Mouse (Mus musculus) cerebellum, adult 2 months (tissue): Measurements from ENCODE around the gene B3galt1. TPM values are rescaled to one million over a fixed set of nuclear protein-coding genes. Genes with fewer than 3 reads are reported as not detected.

ENCODE experiments used
- DNase-seq, 2 experiments: peaks; one replicate each; pipeline ENCODE4 v3.0.0; 2021
- H3K27ac ChIP-seq: fragments of 200-500 bp; 2 replicates; pipeline ENCODE4 v1.5.1; 2012; ENCODE audit warnings: low read length, control low read depth, inconsistent platforms; ENCODE audit not compliant: insufficient read depth
- H3K27me3 ChIP-seq: fragments of 200-500 bp; 2 replicates; pipeline ENCODE4 v1.6.1; 2012; ENCODE audit warnings: inconsistent platforms, mild to moderate bottlenecking, low read length, moderate library complexity; ENCODE audit not compliant: control insufficient read depth, insufficient read depth
- H3K4me1 ChIP-seq: fragments of 200-500 bp; 2 replicates; pipeline ENCODE4 v1.6.1; 2011; ENCODE audit warnings: low read length; ENCODE audit not compliant: control insufficient read depth, insufficient read depth
- H3K4me3 ChIP-seq: fragments of 200-500 bp; replicated peaks from 2 replicates; pipeline ENCODE3; 2011; ENCODE audit warnings: mild to moderate bottlenecking, low read depth, low read length, control low read depth; ENCODE audit not compliant: insufficient read depth
- CTCF ChIP-seq: fragments of 200-500 bp; IDR thresholded peaks from 2 replicates; pipeline ENCODE4 v1.5.1; 2011; ENCODE audit warnings: low read depth, mild to moderate bottlenecking, control low read depth, low read length, moderate library complexity, borderline replicate concordance; ENCODE audit not compliant: insufficient read depth
- POLR2A ChIP-seq: fragments of 200-500 bp; IDR thresholded peaks from 2 replicates; pipeline ENCODE4 v1.6.1; 2011; ENCODE audit warnings: low read length, control low read depth, borderline replicate concordance; ENCODE audit not compliant: insufficient read depth
- WGBS: fragments of 180-500 bp; shearing (Covaris S2); methylation state at CpG from one replicate; pipeline ENCODE4 v1.1.7; 2018; 5-methylcytosine and 5-hydroxymethylcytosine counted together
- polyA plus RNA-seq: library from polyadenylated mRNA; depleted of rRNA; stranded (reverse); fragments of >200 nt; gene quantifications from 2 replicates; pipeline ENCODE4 v1.2.3, GENCODE M21; 2012; rRNA removed

The B3galt1 gene
- 16.3 and 18.9 TPM in 2 replicates for polyA plus RNA-seq

DNA sequence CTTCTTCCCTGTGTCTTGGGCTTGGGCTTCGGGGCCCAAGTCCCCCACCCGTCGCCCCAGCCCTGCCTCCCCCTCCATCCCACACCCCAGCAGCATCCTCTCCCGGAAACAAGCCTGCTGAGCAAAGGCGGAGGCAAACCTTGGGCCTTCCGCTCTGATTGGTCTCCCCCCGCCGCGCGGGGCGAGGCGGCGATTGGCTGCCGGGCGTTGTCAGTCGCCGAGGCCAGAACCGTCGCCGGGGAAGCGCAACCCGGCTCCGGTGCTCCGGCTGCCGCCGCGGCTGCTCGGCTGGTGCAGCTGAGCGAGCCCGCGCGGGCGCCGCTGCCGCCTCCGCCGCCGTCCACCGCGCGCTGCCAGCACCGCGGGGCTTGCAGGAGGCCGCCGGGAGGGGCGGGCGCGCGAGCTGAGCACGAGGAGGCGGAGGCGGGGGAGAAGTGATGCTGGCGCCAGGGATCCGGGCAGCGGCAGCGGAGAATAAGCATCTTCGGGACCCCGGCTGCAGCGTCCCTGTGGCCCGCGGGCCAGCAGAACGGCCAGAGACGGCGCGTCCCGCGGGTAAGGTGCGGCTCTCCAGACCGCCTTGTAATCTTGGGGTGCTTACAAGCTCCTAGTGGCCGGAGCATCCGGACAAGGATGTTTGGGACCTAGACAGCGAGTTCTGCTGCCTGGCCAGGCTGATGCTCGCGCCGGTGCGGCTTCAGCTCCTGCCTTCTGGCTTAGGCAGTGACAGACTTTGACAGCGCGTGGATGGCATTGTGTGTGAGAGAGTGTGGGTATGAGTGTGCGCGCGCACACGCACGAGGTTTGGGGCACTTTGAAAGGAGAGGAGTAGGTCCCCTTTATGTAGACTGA, at the start of gene B3galt1:
Gene B3galt1, plus strand, starts transcription at position 392 of the 852 bp plus-strand sequence.
- H3K4me1 ChIP-seq: no peaks in the 10 kb centered on the region

DNA sequence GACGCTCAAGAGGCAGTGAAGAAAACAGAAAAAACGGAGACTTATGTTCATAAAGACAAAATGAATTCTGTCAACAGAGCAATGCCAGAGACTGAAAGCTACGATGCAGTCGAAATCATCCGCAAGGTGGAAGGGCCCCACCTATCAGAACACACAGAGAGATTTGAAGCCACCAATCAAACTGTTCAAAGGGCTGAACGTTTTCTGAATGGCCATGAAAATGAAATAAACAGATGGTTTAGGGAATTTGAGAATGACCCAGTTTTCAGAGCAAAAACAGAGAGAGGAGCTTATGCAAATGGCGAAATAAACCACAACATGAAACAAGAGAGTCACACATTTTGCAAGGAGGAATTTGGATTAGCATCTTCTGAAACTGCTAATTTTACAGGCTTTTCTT, 49.3 kb upstream of the B3galt1 start:
- Histone ChIP-seq H3K4me1 (no peaks in the 10 kb centered on the region), H3K27me3 (no peaks in the 10 kb centered on the region), H3K27ac (no peak overlapping the region), H3K4me3 (no peak overlapping the region)
- no peak for DNase-seq
- 91% methylated on average over 7 of the region's 7 CpGs for WGBS
- no peak for TF ChIP-seq CTCF
- TF ChIP-seq POLR2A: no peak

More for the DNA sequence above, at the start of gene B3galt1:
- H3K27me3 ChIP-seq: no peaks in the 10 kb centered on the region
- H3K27ac ChIP-seq: peak within 1 kb of the TSS; percentile 82
- peak; percentile 94 to 96 for DNase-seq
- H3K4me3 ChIP-seq: peak within 1 kb of the TSS; percentile 72
- TF ChIP-seq CTCF: no peak
- peak; percentile 51 for TF ChIP-seq POLR2A
- under 1% methylated on average over 82 of the region's 83 CpGs for WGBS

DNA sequence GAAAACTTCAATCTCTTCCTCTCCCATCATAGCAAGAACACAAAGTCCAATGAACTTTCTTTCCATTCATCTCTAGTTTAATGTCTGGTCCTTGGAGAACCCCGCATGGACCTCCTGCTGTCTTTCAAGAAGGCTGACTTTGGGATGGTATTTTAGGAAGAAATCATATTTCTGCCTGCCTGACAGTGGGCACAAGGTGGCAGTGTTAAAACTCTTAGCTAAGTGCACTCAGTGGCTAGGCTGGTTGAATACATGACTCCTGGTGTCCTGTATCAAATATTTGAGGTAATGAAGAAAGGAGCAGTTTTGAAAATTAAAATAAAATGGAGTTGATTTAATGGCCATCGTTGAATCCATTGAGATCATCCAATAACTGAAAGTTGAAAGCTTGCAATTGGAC, 30.3 kb upstream of the B3galt1 start:
- DNase-seq: no peak
- Histone ChIP-seq H3K27ac (no peak overlapping the region), H3K4me1 (0 out of 2 replicates have a peak, but pooled peaks cover 2% of the 10 kb centered on the region), H3K27me3 (no peaks in the 10 kb centered on the region), H3K4me3 (no peak overlapping the region)
- TF ChIP-seq POLR2A (no peak), CTCF (peak; percentile 22; the same call in 1 of the 2 replicates)
- WGBS: 87% methylated on average over 2 of the region's 2 CpGs

DNA sequence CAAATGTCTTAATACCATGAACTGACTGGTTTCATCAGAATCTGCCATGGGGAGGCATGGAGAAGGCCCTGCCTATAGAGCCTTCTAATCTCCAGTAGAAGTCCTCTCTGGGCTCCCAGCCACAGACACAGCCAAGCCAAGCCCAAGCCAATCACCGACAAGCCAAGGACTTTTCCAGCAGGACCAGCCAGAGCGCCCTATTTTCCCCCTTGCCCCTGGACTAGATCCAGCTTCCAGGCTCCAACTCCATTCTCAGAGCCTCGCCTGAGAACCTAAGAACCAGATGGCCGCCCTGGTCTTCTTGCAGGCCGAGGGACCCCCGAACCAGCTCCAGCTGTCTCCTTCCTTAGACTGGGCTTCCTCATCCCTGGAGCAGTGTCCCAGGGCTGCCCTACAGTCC, 26.2 kb upstream of the B3galt1 start:
- H3K27ac ChIP-seq: no peak overlapping the region
- DNase-seq: peak in 1 of 2 experiments; percentile 4
- no peak for TF ChIP-seq CTCF
- no peak for TF ChIP-seq POLR2A
- H3K27me3 ChIP-seq: no peaks in the 10 kb centered on the region
- 0 out of 2 replicates have a peak, but pooled peaks cover 2% of the 10 kb centered on the region for H3K4me1 ChIP-seq
- H3K4me3 ChIP-seq: no peak overlapping the region
- WGBS: 13% methylated on average over 6 of the region's 6 CpGs

DNA sequence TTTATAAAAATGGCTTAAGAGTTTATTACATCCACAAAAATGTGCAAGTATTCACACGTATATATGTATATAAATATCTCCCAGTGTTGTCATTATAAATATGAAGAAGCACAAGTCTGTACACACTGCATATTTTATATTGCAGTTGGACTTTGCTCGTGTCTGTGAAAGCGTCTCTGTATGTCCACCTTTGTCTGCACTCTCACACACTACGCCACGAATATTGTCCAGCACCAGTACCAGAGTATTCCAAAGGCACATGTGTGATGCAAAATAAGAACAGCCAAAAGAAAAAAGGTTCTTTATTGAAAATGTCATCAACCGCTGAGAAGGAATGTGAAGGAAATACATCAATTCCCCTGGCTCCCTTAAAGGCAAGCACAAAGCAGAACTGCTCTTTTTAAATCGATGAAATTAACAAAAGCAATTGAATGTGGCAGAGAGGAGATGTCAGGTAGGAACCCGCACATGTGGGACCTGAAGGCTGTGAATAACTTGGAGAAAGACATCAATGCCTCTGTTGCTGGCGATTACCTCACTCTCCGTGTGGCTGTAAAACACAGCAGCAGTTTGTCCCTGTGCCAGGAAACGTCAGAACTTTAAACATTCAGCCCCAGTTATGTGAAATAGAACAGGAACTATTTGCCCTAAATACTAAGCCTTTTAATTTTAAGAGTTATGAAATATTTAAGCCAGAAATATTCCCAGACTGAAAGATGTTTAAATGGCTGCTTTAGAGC, 23.5 kb upstream of the B3galt1 start:
- Histone ChIP-seq H3K4me3 (no peak overlapping the region), H3K4me1 (0 out of 2 replicates have a peak, but pooled peaks cover 2% of the 10 kb centered on the region), H3K27me3 (no peaks in the 10 kb centered on the region), H3K27ac (no peak overlapping the region)
- 47% methylated on average over 11 of the region's 11 CpGs for WGBS
- no peak for DNase-seq
- TF ChIP-seq CTCF: no peak
- TF ChIP-seq POLR2A: no peak

DNA sequence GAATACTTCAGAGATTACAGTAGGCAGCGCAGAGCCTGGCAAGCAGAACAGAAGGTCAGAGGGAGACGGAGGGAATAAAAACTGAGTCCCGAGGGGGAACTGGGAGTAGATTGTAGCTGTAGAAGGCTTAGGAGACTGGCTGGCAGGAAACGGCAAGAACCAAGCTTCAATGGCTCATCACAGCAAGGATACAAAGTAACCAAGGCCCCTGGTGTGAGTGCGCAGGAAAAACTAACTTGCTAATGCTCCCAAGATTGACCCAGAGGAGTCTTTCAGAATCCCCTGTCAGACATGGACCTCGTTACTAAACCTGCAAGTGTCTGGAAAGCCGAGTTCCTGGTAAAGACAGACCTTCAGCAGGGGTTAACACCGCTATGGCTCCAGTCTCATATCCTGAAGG, 21.2 kb upstream of the B3galt1 start:
- H3K4me1 ChIP-seq: 0 out of 2 replicates have a peak, but pooled peaks cover 2% of the 10 kb centered on the region
- H3K27ac ChIP-seq: no peak overlapping the region
- H3K27me3 ChIP-seq: no peaks in the 10 kb centered on the region
- WGBS: 64% methylated on average over 8 of the region's 8 CpGs
- DNase-seq: no peak
- H3K4me3 ChIP-seq: no peak overlapping the region
- no peak for TF ChIP-seq CTCF
- TF ChIP-seq POLR2A: no peak

DNA sequence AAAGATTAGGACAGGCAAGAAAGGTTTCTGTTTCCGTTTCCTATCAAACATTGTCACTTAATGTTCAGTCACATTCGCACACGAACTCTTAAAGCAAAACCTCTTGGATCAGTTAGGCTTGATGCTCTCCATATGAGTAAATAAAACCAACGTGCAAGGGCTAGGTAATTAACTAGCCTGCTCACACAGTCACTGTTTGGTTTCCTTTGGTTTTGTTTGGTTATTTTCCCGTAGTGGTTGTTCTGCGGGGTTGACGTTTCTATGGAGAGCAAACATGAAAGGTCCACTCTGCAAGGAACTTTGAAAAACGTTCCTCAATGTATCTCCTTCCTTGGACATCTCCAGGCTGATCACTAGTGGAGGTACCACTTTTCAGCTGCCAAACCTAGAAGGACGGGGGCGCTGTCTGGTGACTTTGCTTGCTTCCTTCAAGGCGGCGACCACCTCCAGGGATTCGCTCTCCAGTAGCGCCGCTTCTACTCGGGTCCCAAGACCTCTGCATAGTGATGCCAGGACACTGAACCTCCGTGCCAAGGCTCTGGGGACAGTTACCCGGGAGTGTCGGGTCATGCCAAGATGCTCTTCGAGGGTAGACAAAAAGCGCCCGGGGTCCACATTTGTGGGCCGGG, 706 bp upstream of the B3galt1 start:
- no peak for TF ChIP-seq POLR2A
- peak; percentile 19; the same call in 1 of the 2 replicates for TF ChIP-seq CTCF
- no peaks in the 10 kb centered on the region for H3K27me3 ChIP-seq
- peak overlapping the region; percentile 72 for H3K4me3 ChIP-seq
- H3K4me1 ChIP-seq: no peaks in the 10 kb centered on the region
- 1% methylated on average over 23 of the region's 23 CpGs for WGBS
- peak overlapping the region; percentile 82 for H3K27ac ChIP-seq
- peak; percentile 77 to 85 for DNase-seq
